ENCODE assay signal across 14 mouse cellular contexts in the genomic region with DNA sequence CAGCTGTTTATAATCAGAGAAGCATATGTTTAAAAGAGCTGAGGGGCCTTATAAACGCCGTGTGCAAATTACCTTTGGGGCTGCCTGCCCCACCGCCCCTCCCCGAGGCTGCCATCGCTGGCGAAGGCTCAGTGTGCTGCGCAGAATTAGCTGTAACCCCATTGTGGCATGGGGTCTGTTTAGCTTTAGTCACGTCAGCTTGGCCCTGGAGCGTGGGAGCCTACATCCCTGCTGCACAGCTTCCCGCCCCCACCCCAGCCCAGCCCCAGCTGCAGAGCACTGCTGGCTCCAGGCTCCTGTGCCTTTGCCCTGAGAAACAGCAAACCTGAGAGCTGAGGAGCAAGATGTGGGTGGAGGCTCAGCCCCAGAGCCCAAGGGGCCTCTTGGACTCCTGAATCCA.
DNase-seq lines count a peak whose midpoint lies in the region; ATAC-seq lines count a peak whose summit lies in the region.
"Had no signal": no experiment of that assay in that cellular context is flagged by ENCODE, and none has a peak within 500 bp of the region (broad histone marks: within the 10 kb centered on the region; RNA-seq: fewer than 3 reads in every experiment).

No protein-coding gene starts in this region.

- H3K4me3 ChIP-seq in kidney, embryonic 15.5 days (replicated peaks), result no peak overlapping the region
- no peak overlapping the region for H3K4me3 ChIP-seq in embryonic facial prominence, embryonic 13.5 days
- H3K4me3 ChIP-seq: hindbrain, embryonic 15.5 days; myocyte had no signal

- no peak overlapping the region for H3K9ac ChIP-seq in kidney, embryonic 15.5 days
- no peak overlapping the region for H3K9ac ChIP-seq in embryonic facial prominence, embryonic 13.5 days
- H3K9ac ChIP-seq: hindbrain, embryonic 15.5 days had no signal

- peak; percentile 65 for ATAC-seq in kidney, embryonic 15.5 days (replicated peaks; ENCODE audit: low FRiP score)
- peak; percentile 65 for ATAC-seq in embryonic facial prominence, embryonic 13.5 days (ENCODE audit: insufficient number of reproducible peaks, insufficient read depth, low FRiP score, low TSS enrichment, low read depth)
- ATAC-seq: forebrain, embryonic 14.5 days had no signal

- peaks cover 47% of the 10 kb centered on the region for H3K4me1 ChIP-seq in kidney, embryonic 15.5 days
- H3K4me1 ChIP-seq in embryonic facial prominence, embryonic 13.5 days, result peaks cover 39% of the 10 kb centered on the region

- H3K4me2 ChIP-seq in kidney, embryonic 15.5 days, result peak overlapping the region; percentile 2; the same call in 1 of the 2 replicates
- no peak overlapping the region; the same call in 1 of the 2 replicates for H3K4me2 ChIP-seq in embryonic facial prominence, embryonic 13.5 days
- H3K4me2 ChIP-seq: hindbrain, embryonic 15.5 days had no signal

- DNase-seq in kidney, adult 11 months, result no peak
- DNase-seq in embryo, embryonic 10.5 days (ENCODE audit: low spot score), result peak; percentile 51
- peak; percentile 31 for DNase-seq in neural tube, embryonic 10.5 days (ENCODE audit: extremely low spot score, low spot score)
- DNase-seq in spleen, postnatal 4 days (ENCODE audit: low spot score in 2 of 2), result no peak
- DNase-seq in layer of hippocampus, adult 8-10 months (ENCODE audit: low spot score in 2 of 2), result no peak
- DNase-seq in spleen, adult 18-20 months, result no peak
- DNase-seq: cerebellum, adult 9-11 months; lung, adult 2 months; thymus, adult 18-20 months had no signal

- H3K27ac ChIP-seq in kidney, embryonic 15.5 days, result peak overlapping the region; percentile 59
- H3K27ac ChIP-seq in embryonic facial prominence, embryonic 13.5 days, result peak overlapping the region; percentile 80
- H3K27ac ChIP-seq: hindbrain, embryonic 15.5 days had no signal

- H3K27me3 ChIP-seq in kidney, embryonic 15.5 days, result no peaks in the 10 kb centered on the region
- H3K27me3 ChIP-seq in embryonic facial prominence, embryonic 13.5 days, result no peaks in the 10 kb centered on the region
- H3K27me3 ChIP-seq: hindbrain, embryonic 15.5 days had no signal

- H3K9me3 ChIP-seq in kidney, embryonic 15.5 days (replicated peaks), result no peaks in the 10 kb centered on the region
- H3K9me3 ChIP-seq in embryonic facial prominence, embryonic 13.5 days, result no peaks in the 10 kb centered on the region
- H3K9me3 ChIP-seq: hindbrain, embryonic 15.5 days had no signal

- H3K36me3 ChIP-seq in kidney, embryonic 15.5 days, result no peaks in the 10 kb centered on the region
- no peaks in the 10 kb centered on the region for H3K36me3 ChIP-seq in embryonic facial prominence, embryonic 13.5 days
- H3K36me3 ChIP-seq: hindbrain, embryonic 15.5 days had no signal

- 33% methylated on average over 10 of the region's 10 CpGs for WGBS in kidney, embryonic 15.5 days
- WGBS in embryonic facial prominence, embryonic 13.5 days, result 18% methylated on average over 10 of the region's 10 CpGs

Comparison
In these comparisons a context has a peak if more than half of its experiments do, and no peak if none do; other contexts are left out.
1. DNase-seq: peak in embryo, embryonic 10.5 days (single experiment) and neural tube, embryonic 10.5 days (single experiment); none in kidney, adult 11 months (single experiment), spleen, postnatal 4 days (0 of 2), layer of hippocampus, adult 8-10 months (0 of 2) and spleen, adult 18-20 months (0 of 2).